34 mouse cellular contexts compared by ENCODE assay signal in genomic region chr4:101080016-101080415, GRCm38 (mm10). TPM values are rescaled to one million over a fixed set of nuclear protein-coding genes. Genes with fewer than 3 reads are reported as not detected.
DNase-seq lines count a peak whose midpoint lies in the region; ATAC-seq and TF ChIP-seq lines count a peak whose summit lies in the region.
"Had no signal": no experiment of that assay in that cellular context is flagged by ENCODE, and none has a peak within 500 bp of the region (broad histone marks: within the 10 kb centered on the region; RNA-seq: fewer than 3 reads in every experiment).

No protein-coding gene starts in this region.

- no peak overlapping the region for H3K4me3 ChIP-seq in liver, embryonic 11.5 days (ENCODE audit: low read depth, low read length)
- no peak overlapping the region for H3K4me3 ChIP-seq in liver, postnatal 0 days (ENCODE audit: low read depth, low read length)
- no peak overlapping the region for H3K4me3 ChIP-seq in intestine, embryonic 15.5 days (replicated peaks)
- H3K4me3 ChIP-seq in liver, embryonic 13.5 days (replicated peaks) = no peak overlapping the region
- no peak overlapping the region for H3K4me3 ChIP-seq in stomach, embryonic 16.5 days (replicated peaks; ENCODE audit: low read length)
- H3K4me3 ChIP-seq: embryonic facial prominence, embryonic 10.5 days; embryonic facial prominence, embryonic 13.5 days; erythroblast, embryonic 14.5 days; forebrain, embryonic 13.5 days; gastrocnemius, adult 2 months; hindbrain, embryonic 12.5 days had no signal

- no peaks in the 10 kb centered on the region for H3K36me3 ChIP-seq in liver, embryonic 11.5 days (ENCODE audit: control insufficient read depth, insufficient read depth, low read length)
- H3K36me3 ChIP-seq in liver, postnatal 0 days (replicated peaks; ENCODE audit: insufficient read depth, low read length) = no peaks in the 10 kb centered on the region
- H3K36me3 ChIP-seq in intestine, embryonic 15.5 days = no peaks in the 10 kb centered on the region
- H3K36me3 ChIP-seq in liver, embryonic 13.5 days = no peaks in the 10 kb centered on the region
- H3K36me3 ChIP-seq in stomach, embryonic 16.5 days (ENCODE audit: control insufficient read depth, insufficient read depth, low read length) = no peaks in the 10 kb centered on the region
- H3K36me3 ChIP-seq: embryonic facial prominence, embryonic 10.5 days; embryonic facial prominence, embryonic 13.5 days; hindbrain, embryonic 12.5 days had no signal

- no peak for TF ChIP-seq EP300 in liver, postnatal 0 days (IDR thresholded peaks at IDR 0.05; ENCODE audit: low read depth)

- peak; percentile 80 for ATAC-seq in liver, embryonic 11.5 days (replicated peaks; ENCODE audit: low FRiP score)
- ATAC-seq in liver, postnatal 0 days = no peak
- ATAC-seq in intestine, embryonic 15.5 days = peak; percentile 76
- ATAC-seq in liver, embryonic 13.5 days (ENCODE audit: low read depth) = peak; percentile 73
- peak; percentile 42; the same call in 1 of the 2 replicates for ATAC-seq in stomach, embryonic 16.5 days (ENCODE audit: insufficient read depth, low FRiP score)
- ATAC-seq: activated CD4-positive, CD25-positive, alpha-beta regulatory T cell, adult 4 months; forebrain, embryonic 13.5 days; forebrain, embryonic 16.5 days had no signal

- no peak overlapping the region for H3K27ac ChIP-seq in liver, embryonic 11.5 days (ENCODE audit: low read depth, low read length)
- no peak overlapping the region for H3K27ac ChIP-seq in liver, postnatal 0 days (ENCODE audit: low read depth)
- H3K27ac ChIP-seq in intestine, embryonic 15.5 days = no peak overlapping the region
- H3K27ac ChIP-seq in liver, embryonic 13.5 days = no peak overlapping the region
- no peak overlapping the region for H3K27ac ChIP-seq in stomach, embryonic 16.5 days (ENCODE audit: low read length)
- H3K27ac ChIP-seq: embryonic facial prominence, embryonic 10.5 days; embryonic facial prominence, embryonic 13.5 days; forebrain, embryonic 13.5 days; gastrocnemius, adult 2 months; hindbrain, embryonic 12.5 days had no signal

- H3K9me3 ChIP-seq in liver, embryonic 11.5 days (ENCODE audit: control insufficient read depth, low read length) = no peaks in the 10 kb centered on the region
- no peaks in the 10 kb centered on the region for H3K9me3 ChIP-seq in liver, postnatal 0 days (ENCODE audit: low read length)
- H3K9me3 ChIP-seq in intestine, embryonic 15.5 days = no peaks in the 10 kb centered on the region
- H3K9me3 ChIP-seq in liver, embryonic 13.5 days (replicated peaks) = no peaks in the 10 kb centered on the region
- H3K9me3 ChIP-seq in stomach, embryonic 16.5 days (replicated peaks; ENCODE audit: control insufficient read depth, low read length) = no peaks in the 10 kb centered on the region
- H3K9me3 ChIP-seq: embryonic facial prominence, embryonic 10.5 days; embryonic facial prominence, embryonic 13.5 days; forebrain, embryonic 13.5 days; hindbrain, embryonic 12.5 days had no signal

- H3K4me2 ChIP-seq in liver, embryonic 11.5 days = no peak overlapping the region
- no peak overlapping the region for H3K4me2 ChIP-seq in liver, postnatal 0 days (ENCODE audit: low read depth, low read length)
- H3K4me2 ChIP-seq in intestine, embryonic 15.5 days (replicated peaks) = no peak overlapping the region
- H3K4me2 ChIP-seq in liver, embryonic 13.5 days = no peak overlapping the region
- H3K4me2 ChIP-seq in stomach, embryonic 16.5 days (ENCODE audit: low read depth, low read length) = no peak overlapping the region
- H3K4me2 ChIP-seq: embryonic facial prominence, embryonic 13.5 days; forebrain, embryonic 13.5 days; heart, embryonic 11.5 days; hindbrain, embryonic 12.5 days had no signal

- H3K9ac ChIP-seq in liver, embryonic 11.5 days (ENCODE audit: low read depth, low read length) = no peak overlapping the region
- H3K9ac ChIP-seq in liver, postnatal 0 days (replicated peaks) = no peak overlapping the region
- H3K9ac ChIP-seq in intestine, embryonic 15.5 days = no peak overlapping the region
- H3K9ac ChIP-seq in liver, embryonic 13.5 days = no peak overlapping the region
- H3K9ac ChIP-seq in stomach, embryonic 16.5 days (ENCODE audit: low read length) = no peak overlapping the region
- H3K9ac ChIP-seq: embryonic facial prominence, embryonic 13.5 days; forebrain, embryonic 13.5 days; hindbrain, embryonic 12.5 days had no signal

- 9% methylated on average over 3 of the region's 3 CpGs for WGBS in liver, embryonic 11.5 days
- WGBS in liver, postnatal 0 days (ENCODE audit: insufficient replicate concordance) = 22% methylated on average over 3 of the region's 3 CpGs
- 42% methylated on average over 3 of the region's 3 CpGs for WGBS in intestine, embryonic 15.5 days
- 4% methylated on average over 3 of the region's 3 CpGs for WGBS in liver, embryonic 13.5 days (ENCODE audit: insufficient replicate concordance)
- WGBS in stomach, embryonic 16.5 days = 30% methylated on average over 3 of the region's 3 CpGs

- peaks cover 13% of the 10 kb centered on the region; the same call in 1 of the 2 replicates for H3K4me1 ChIP-seq in liver, embryonic 11.5 days (replicated peaks; ENCODE audit: control insufficient read depth, insufficient read depth, low read length)
- H3K4me1 ChIP-seq in liver, postnatal 0 days (ENCODE audit: insufficient read depth) = no peaks in the 10 kb centered on the region
- H3K4me1 ChIP-seq in intestine, embryonic 15.5 days (replicated peaks) = peaks cover 20% of the 10 kb centered on the region
- peaks cover 10% of the 10 kb centered on the region for H3K4me1 ChIP-seq in liver, embryonic 13.5 days (replicated peaks)
- H3K4me1 ChIP-seq in stomach, embryonic 16.5 days (ENCODE audit: control insufficient read depth, insufficient read depth, low read length) = peaks cover 15% of the 10 kb centered on the region; the same call in 1 of the 2 replicates

- H3K27me3 ChIP-seq in liver, embryonic 11.5 days (replicated peaks; ENCODE audit: control insufficient read depth, insufficient read depth, low read length) = no peaks in the 10 kb centered on the region
- H3K27me3 ChIP-seq in liver, postnatal 0 days (ENCODE audit: insufficient read depth, low read length) = no peaks in the 10 kb centered on the region
- no peaks in the 10 kb centered on the region for H3K27me3 ChIP-seq in intestine, embryonic 15.5 days (replicated peaks)
- H3K27me3 ChIP-seq in liver, embryonic 13.5 days = no peaks in the 10 kb centered on the region
- H3K27me3 ChIP-seq in stomach, embryonic 16.5 days (ENCODE audit: control insufficient read depth, insufficient read depth, low read length) = no peaks in the 10 kb centered on the region
- H3K27me3 ChIP-seq: embryonic facial prominence, embryonic 13.5 days; forebrain, embryonic 13.5 days; hindbrain, embryonic 12.5 days had no signal

- TF ChIP-seq CTCF in liver, postnatal 0 days (IDR thresholded peaks at IDR 0.05; ENCODE audit: low read depth) = no peak

- no peak for DNase-seq in liver, embryonic 11.5 days (ENCODE audit: low spot score)
- DNase-seq in liver, postnatal 0 days = no peak
- peak; percentile 6 for DNase-seq in liver, embryonic 13.5 days
- DNase-seq in frontal cortex, postnatal 36 days (ENCODE audit: low spot score in 2 of 2) = no peak
- no peak for DNase-seq in left cerebral cortex, adult 18-20 months (ENCODE audit: low spot score in 2 of 2)
- DNase-seq: adrenal gland, adult 8-10 months; adrenal gland, postnatal 25 days; cerebellum, adult 11-12 months; cerebellum, adult 8-10 months; cerebellum, postnatal 10 days; cerebellum, postnatal 36 days; embryo, embryonic 11 days; gastrocnemius, adult 2 months; gastrocnemius, postnatal 14 days; heart, adult 11 months had no signal

RNA-seq across cellular contexts. Expression of gene Raver2, which starts 11.2 kb away (rescaled TPM):
- 2.0 and 2.7 TPM in 2 replicates for polyA plus RNA-seq in liver, embryonic 11.5 days (2014; fragmentation: Nextera tagmentation; extraction: Ambion mirVana)
- 0.20 and 0.21 TPM in 2 replicates for polyA plus RNA-seq in liver, postnatal 0 days (2015; fragmentation: Nextera tagmentation; extraction: Ambion mirVana)
- polyA plus RNA-seq in intestine, embryonic 15.5 days (2015; fragmentation: Nextera tagmentation; extraction: Ambion mirVana) = 6.0 and 6.6 TPM in 2 replicates
- 0.44 and 0.51 TPM in 2 replicates for polyA plus RNA-seq in liver, embryonic 13.5 days (2015; fragmentation: Nextera tagmentation; extraction: Ambion mirVana)
- polyA plus RNA-seq in stomach, embryonic 16.5 days (2015; fragmentation: Nextera tagmentation; extraction: Ambion mirVana) = 9.4 and 9.5 TPM in 2 replicates
- total RNA-seq in left cerebral cortex, adult 18-20 months (2021) = 10 to 100 TPM; 18.3 to 18.6 TPM
- polyA plus RNA-seq: erythroblast, embryonic 14.5 days had no signal

RNA-seq across cellular contexts. Expression of gene Gm10577, which starts 59.5 kb away (rescaled TPM):
- polyA plus RNA-seq in liver, embryonic 11.5 days (2014; fragmentation: Nextera tagmentation; extraction: Ambion mirVana) = not detected in 2 replicates
- polyA plus RNA-seq in liver, postnatal 0 days (2015; fragmentation: Nextera tagmentation; extraction: Ambion mirVana) = not detected in 2 replicates
- polyA plus RNA-seq in intestine, embryonic 15.5 days (2015; fragmentation: Nextera tagmentation; extraction: Ambion mirVana) = not detected in 2 replicates
- not detected in 2 replicates for polyA plus RNA-seq in liver, embryonic 13.5 days (2015; fragmentation: Nextera tagmentation; extraction: Ambion mirVana)
- polyA plus RNA-seq in stomach, embryonic 16.5 days (2015; fragmentation: Nextera tagmentation; extraction: Ambion mirVana) = not detected in 2 replicates
- total RNA-seq in left cerebral cortex, adult 18-20 months (2021) = not detected
- total RNA-seq: adrenal gland, adult 8-10 months; adrenal gland, postnatal 25 days; ES-E14; gastrocnemius, adult 2 months; gastrocnemius, postnatal 14 days; gastrocnemius, postnatal 4 days; heart, adult 8-10 months; heart, postnatal 25 days; hematopoietic stem cell, adult 5-6 weeks had no signal
- polyA plus RNA-seq: activated CD4-positive, CD25-positive, alpha-beta regulatory T cell, adult 4 months; brain, embryonic 14.5 days; cortical plate, adult 2 months; embryonic facial prominence, embryonic 10.5 days; embryonic facial prominence, embryonic 13.5 days; erythroblast, embryonic 14.5 days; forebrain, embryonic 13.5 days; forebrain, embryonic 16.5 days; heart, embryonic 11.5 days; heart, embryonic 14.5 days; heart, postnatal 0 days; hindbrain, embryonic 12.5 days had no signal
